ENCODE assay signal across 9 mouse cellular contexts in genomic region chr13:30888480-30888879, GRCm38 (mm10). TPM values are rescaled to one million over a fixed set of nuclear protein-coding genes. Genes with fewer than 3 reads are reported as not detected.
DNase-seq lines count a peak whose midpoint lies in the region; ATAC-seq and TF ChIP-seq lines count a peak whose summit lies in the region.
"Had no signal": no experiment of that assay in that cellular context is flagged by ENCODE, and none has a peak within 500 bp of the region (broad histone marks: within the 10 kb centered on the region; RNA-seq: fewer than 3 reads in every experiment).

No protein-coding gene starts in this region.

- H3K4me1 ChIP-seq in heart, embryonic 11.5 days (ENCODE audit: control insufficient read depth, insufficient read depth, low read length) = no peaks in the 10 kb centered on the region
- no peaks in the 10 kb centered on the region for H3K4me1 ChIP-seq in bone marrow, adult 2 months (ENCODE audit: control insufficient read depth, insufficient read depth, low read length)
- H3K4me1 ChIP-seq in embryonic fibroblast, embryonic 13.5 days (ENCODE audit: control insufficient read depth, insufficient read depth, low read length) = no peaks in the 10 kb centered on the region
- H3K4me1 ChIP-seq in midbrain, embryonic 14.5 days (ENCODE audit: control insufficient read depth, insufficient read depth, low read length) = no peaks in the 10 kb centered on the region

- DNase-seq in heart, adult 18-20 months = peak; percentile 58 to 81
- peak; percentile 29 to 55 for DNase-seq in layer of hippocampus, postnatal 36 days
- peak; percentile 88 for DNase-seq in midbrain, embryonic 14.5 days
- peak; percentile 58 to 78 for DNase-seq in spleen, postnatal 14 days (ENCODE audit: low spot score in 2 of 2)

- H3K27ac ChIP-seq in heart, embryonic 11.5 days (ENCODE audit: low read depth, low read length) = no peak overlapping the region
- H3K27ac ChIP-seq in bone marrow, adult 2 months (ENCODE audit: control insufficient read depth, insufficient read depth, low read depth, low read length, poor library complexity) = no peak overlapping the region
- H3K27ac ChIP-seq in embryonic fibroblast, embryonic 13.5 days (ENCODE audit: insufficient read depth, low read length) = no peak overlapping the region
- H3K27ac ChIP-seq in midbrain, embryonic 14.5 days (replicated peaks; ENCODE audit: low read depth, low read length) = no peak overlapping the region

- no peak overlapping the region for H3K9ac ChIP-seq in heart, embryonic 11.5 days (ENCODE audit: low read depth, low read length)
- no peak overlapping the region for H3K9ac ChIP-seq in midbrain, embryonic 14.5 days (replicated peaks; ENCODE audit: low read length)

- 15% methylated on average over 3 of the region's 3 CpGs for WGBS in heart, embryonic 11.5 days (ENCODE audit: insufficient replicate concordance)
- WGBS in bone marrow, adult 2 months = 34% methylated on average over 3 of the region's 3 CpGs
- 12% methylated on average over 3 of the region's 3 CpGs for WGBS in midbrain, embryonic 14.5 days

- no peak for TF ChIP-seq POLR2A in bone marrow, adult 2 months (IDR thresholded peaks at IDR 0.05; ENCODE audit: borderline replicate concordance, control insufficient read depth, low read depth, low read length)
- no peak for TF ChIP-seq POLR2A in embryonic fibroblast, embryonic 13.5 days (IDR thresholded peaks at IDR 0.05; ENCODE audit: low read depth, low read length)

- H3K27me3 ChIP-seq in heart, embryonic 11.5 days (ENCODE audit: control insufficient read depth, insufficient read depth, low read length) = no peaks in the 10 kb centered on the region
- H3K27me3 ChIP-seq in midbrain, embryonic 14.5 days (ENCODE audit: control insufficient read depth, insufficient read depth, low read length) = no peaks in the 10 kb centered on the region

- peak; percentile 86 for TF ChIP-seq CTCF in bone marrow, adult 2 months (IDR thresholded peaks at IDR 0.05; ENCODE audit: control insufficient read depth, insufficient read depth, low read length)
- TF ChIP-seq CTCF in embryonic fibroblast, embryonic 13.5 days (IDR thresholded peaks at IDR 0.05; ENCODE audit: borderline replicate concordance, insufficient read depth, low read length) = peak; percentile 82

- no peak for ATAC-seq in heart, embryonic 11.5 days (replicated peaks; ENCODE audit: insufficient number of reproducible peaks, low FRiP score, low TSS enrichment)
- peak; percentile 53 to 83; a peak in 1 of 4 replicates for ATAC-seq in hematopoietic stem cell, adult 5-6 weeks (replicated peaks in 1 of 2; ENCODE audit: insufficient read depth in 1 of 2, low FRiP score in 2 of 2, low TSS enrichment in 1 of 2, low read depth in 1 of 2, poor library complexity in 2 of 2, severe bottlenecking in 2 of 2)
- ATAC-seq in midbrain, embryonic 14.5 days (ENCODE audit: low FRiP score, low TSS enrichment) = peak; percentile 44; the same call in 1 of the 2 replicates

- H3K9me3 ChIP-seq in heart, embryonic 11.5 days (replicated peaks; ENCODE audit: control insufficient read depth, low read length) = no peaks in the 10 kb centered on the region
- H3K9me3 ChIP-seq in midbrain, embryonic 14.5 days (ENCODE audit: control insufficient read depth, low read length) = no peaks in the 10 kb centered on the region

- no peaks in the 10 kb centered on the region for H3K36me3 ChIP-seq in heart, embryonic 11.5 days (ENCODE audit: control insufficient read depth, insufficient read depth, low read length)
- H3K36me3 ChIP-seq in midbrain, embryonic 14.5 days (ENCODE audit: control insufficient read depth, insufficient read depth, low read length) = peaks cover 9% of the 10 kb centered on the region; the same call in 1 of the 2 replicates

- no peak overlapping the region for H3K4me2 ChIP-seq in heart, embryonic 11.5 days
- H3K4me2 ChIP-seq in midbrain, embryonic 14.5 days (ENCODE audit: low read length) = no peak overlapping the region

- no peak overlapping the region for H3K4me3 ChIP-seq in heart, embryonic 11.5 days (ENCODE audit: low read depth, low read length)
- H3K4me3 ChIP-seq in bone marrow, adult 2 months (replicated peaks; ENCODE audit: control insufficient read depth, low read depth, low read length) = no peak overlapping the region
- no peak overlapping the region for H3K4me3 ChIP-seq in embryonic fibroblast, embryonic 13.5 days (ENCODE audit: insufficient read depth, low read length)
- no peak overlapping the region for H3K4me3 ChIP-seq in midbrain, embryonic 14.5 days (replicated peaks; ENCODE audit: low read depth, low read length)
- H3K4me3 ChIP-seq: myocyte had no signal

RNA-seq across cellular contexts. Expression of gene Hus1b, which starts 59.1 kb away (rescaled TPM):
- under 1 TPM; 0.22 to 0.23 TPM for total RNA-seq in heart, adult 18-20 months (2021)
- not detected in 2 replicates for polyA plus RNA-seq in heart, embryonic 11.5 days (2014; fragmentation: Nextera tagmentation; extraction: Ambion mirVana)
- polyA plus RNA-seq in bone marrow, adult 2 months (2011; ENCODE audit: insufficient read depth, insufficient read length, low replicate concordance, missing spikeins) = not detected in 2 replicates
- polyA plus RNA-seq in embryonic fibroblast, embryonic 13.5 days (2011; ENCODE audit: insufficient read length, low read depth, missing spikeins) = 0.42 and 0.58 TPM in 2 replicates
- 1.1 and 1.4 TPM in 2 replicates for total RNA-seq in hematopoietic stem cell, adult 5-6 weeks (2017)
- total RNA-seq in layer of hippocampus, postnatal 36 days (2021) = under 1 TPM in 1 of 2 experiments, not detected in 1; 0.97 TPM
- 0.24 and 0.36 TPM in 2 replicates for polyA plus RNA-seq in midbrain, embryonic 14.5 days (2014; fragmentation: Nextera tagmentation; extraction: Ambion mirVana)
- polyA plus RNA-seq: myocyte had no signal
